Mouse (Mus musculus) adipose tissue, adult 10 weeks (tissue): Measurements from ENCODE around the gene Cpa4. TPM values are rescaled to one million over a fixed set of nuclear protein-coding genes. Genes with fewer than 3 reads are reported as not detected.

Experiments used
- polyA plus RNA-seq: library from polyadenylated mRNA; stranded (reverse); fragments of 350-450 nt; fragmentation: Illumina TruSeq; extraction: RNeasy Lipid Tissue Mini Kit (QIAGEN cat#74804); gene quantifications from one replicate; pipeline ENCODE4 v1.2.3, GENCODE M21; 2014; ENCODE audit warnings: low read depth, low replicate concordance

The Cpa4 gene
- not detected for polyA plus RNA-seq

DNA sequence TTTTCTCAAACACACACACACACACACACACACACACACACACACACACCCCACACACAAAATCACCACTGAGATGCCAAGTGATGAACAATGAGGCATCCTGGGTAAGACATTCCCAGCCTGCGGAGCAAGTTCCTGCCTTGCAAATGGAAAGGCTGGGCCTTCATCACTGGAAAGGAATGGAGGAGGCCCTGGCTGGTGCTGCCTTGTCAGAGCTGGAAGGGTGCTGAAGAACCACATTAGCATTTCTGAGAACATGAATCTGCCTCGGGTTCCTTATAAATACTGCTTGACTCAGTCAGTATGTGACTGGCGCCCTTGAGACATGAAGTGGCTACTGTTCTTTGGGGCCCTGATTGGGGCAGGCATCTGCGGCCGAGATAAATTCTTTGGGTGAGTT lies at the start of gene Cpa4:
Gene Cpa4, plus strand, starts transcription at position 301 of the 400 bp plus-strand sequence.

DNA sequence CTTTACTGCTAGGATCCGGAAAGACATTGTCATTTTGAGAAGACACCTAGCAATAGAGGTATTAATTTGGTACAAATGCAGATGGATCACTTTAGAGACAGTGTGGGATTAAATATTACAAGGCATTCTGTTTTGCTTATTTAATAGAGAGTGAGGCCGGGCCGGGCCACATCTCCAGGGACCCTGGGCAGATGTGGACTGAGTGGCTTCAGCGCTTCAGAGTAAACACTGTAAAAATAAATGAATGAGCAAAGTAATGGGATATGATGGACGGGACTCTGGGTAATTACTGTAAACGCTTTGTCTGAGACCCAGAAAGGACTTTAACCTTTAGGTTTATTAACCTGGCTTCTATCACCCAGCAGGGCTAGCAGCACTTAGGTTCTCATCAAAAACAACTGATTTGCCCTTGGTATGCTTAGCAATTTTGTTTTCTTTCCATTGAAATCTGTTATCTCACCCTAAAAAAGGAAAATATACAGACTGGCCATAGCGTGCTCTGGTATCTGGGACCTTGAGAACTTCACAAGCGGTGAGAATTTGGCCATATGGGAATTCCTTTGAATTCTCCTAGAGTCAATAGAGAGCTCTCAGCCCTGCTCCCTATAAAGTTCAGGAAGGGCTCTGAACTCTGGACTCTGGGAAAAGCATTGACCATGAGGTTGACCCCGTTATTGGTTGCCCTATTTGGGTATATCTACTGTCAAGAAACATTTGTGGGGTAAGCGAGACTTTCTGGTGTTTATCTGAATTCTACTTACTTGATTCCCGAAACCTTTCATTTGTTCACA lies 27.0 kb upstream of the Cpa4 start, which contains the start of gene Cpa2:
Gene Cpa2, plus strand, starts transcription at position 574 of the 791 bp plus-strand sequence.

GRCm38 (mm10) chr6:30610710-30611109 lies 42.5 kb downstream of the Cpa4 start, which contains the start of gene Cpa5:
TSS of gene Cpa5 (plus strand) at chr6:30611010.

GRCm38 (mm10) chr6:30638674-30639268 lies 70.6 kb downstream of the Cpa4 start, which contains the start of gene Cpa1:
TSS of gene Cpa1 (plus strand) at chr6:30639218.

Other genes starting within 250 kb of the Cpa4 start
- gene Zc3hc1, start 177.3 kb upstream of the Cpa4 start, polyA plus RNA-seq, result 14.9 TPM
- gene Klhdc10, start 166.5 kb upstream of the Cpa4 start, polyA plus RNA-seq, result 34.1 TPM
- gene Tmem209, start 58.6 kb upstream of the Cpa4 start, polyA plus RNA-seq, result 18.5 TPM
- gene Ssmem1, start 58.5 kb upstream of the Cpa4 start, polyA plus RNA-seq, result 6.7 TPM
- 1.3 TPM for gene Cpa2, start 26.8 kb upstream of the Cpa4 start, polyA plus RNA-seq
- gene Cpa5, start 42.6 kb downstream of the Cpa4 start, polyA plus RNA-seq, result 1.1 TPM
- 0.45 TPM for gene Cpa1, start 70.8 kb downstream of the Cpa4 start, polyA plus RNA-seq
- gene Cep41, start 125.4 kb downstream of the Cpa4 start, polyA plus RNA-seq, result 13.3 TPM
- 38.0 TPM for gene Mest, start 155.2 kb downstream of the Cpa4 start, polyA plus RNA-seq